Mouse (Mus musculus) embryonic facial prominence, embryonic 13.5 days (tissue): ENCODE results near the gene Fbxl18. TPM values are rescaled to one million over a fixed set of nuclear protein-coding genes. Genes with fewer than 3 reads are reported as not detected.
A peak's percentile ranks its signal among the peaks of the same experiment; 100 is the strongest.

Experiments used
- ATAC-seq: fragments of 200-750 bp; cut with Nextera tagmentation; 2 replicates; pipeline ENCODE4 v1.8.0; 2017; ENCODE audit warnings: low read depth; ENCODE audit not compliant: insufficient number of reproducible peaks, insufficient read depth, low FRiP score, low TSS enrichment
- H3K27ac ChIP-seq: fragments of 300-500 bp; sonication (generic); 2 replicates; pipeline ENCODE4 v1.5.1; 2015; ENCODE audit warnings: moderate library complexity, mild to moderate bottlenecking, inconsistent platforms
- H3K27me3 ChIP-seq: fragments of 300-500 bp; sonication (generic); 2 replicates; pipeline ENCODE4 v1.6.1; 2015; ENCODE audit warnings: mild to moderate bottlenecking, inconsistent platforms
- H3K36me3 ChIP-seq: fragments of 300-500 bp; sonication (generic); 2 replicates; pipeline ENCODE4 v1.6.1; 2015; ENCODE audit warnings: mild to moderate bottlenecking, inconsistent platforms
- H3K4me1 ChIP-seq: fragments of 300-500 bp; sonication (generic); 2 replicates; pipeline ENCODE4 v1.6.1; 2015; ENCODE audit warnings: inconsistent platforms
- H3K4me2 ChIP-seq: fragments of 300-500 bp; sonication (generic); 2 replicates; pipeline ENCODE4 v1.6.1; 2015; ENCODE audit warnings: moderate library complexity, mild to moderate bottlenecking, inconsistent platforms
- H3K4me3 ChIP-seq: fragments of 300-500 bp; sonication (generic); 2 replicates; pipeline ENCODE4 v1.5.1; 2015; ENCODE audit warnings: mild to moderate bottlenecking, inconsistent platforms
- H3K9ac ChIP-seq: fragments of 300-500 bp; sonication (generic); 2 replicates; pipeline ENCODE4 v1.6.1; 2015; ENCODE audit warnings: mild to moderate bottlenecking, inconsistent platforms
- H3K9me3 ChIP-seq: fragments of 300-500 bp; sonication (generic); 2 replicates; pipeline ENCODE4 v1.6.1; 2016; ENCODE audit warnings: inconsistent platforms
- WGBS: fragments of 180-500 bp; shearing (Covaris S2); methylation state at CpG from one replicate; pipeline ENCODE4 v1.1.7; 2015; ENCODE audit warnings: mixed read lengths; 5-methylcytosine and 5-hydroxymethylcytosine counted together
- polyA plus RNA-seq: library from polyadenylated mRNA; unstranded; fragments of >200 nt; fragmentation: Nextera tagmentation; extraction: Ambion mirVana; gene quantifications from 2 replicates; pipeline ENCODE4 v1.2.1, GENCODE M21; 2015

The Fbxl18 gene
- polyA plus RNA-seq, 1 experiment from 2014 or later = 15.0 TPM

- 74% methylated on average over 19 of the region's 19 CpGs for WGBS
- Histone ChIP-seq H3K4me2 (peak overlapping the region; percentile 90), H3K4me3 (peak overlapping the region; percentile 99), H3K36me3 (peaks cover 59% of the 10 kb centered on the region), H3K27me3 (no peaks in the 10 kb centered on the region), H3K4me1 (peaks cover 47% of the 10 kb centered on the region), H3K9me3 (no peaks in the 10 kb centered on the region), H3K27ac (peak overlapping the region; percentile 100), H3K9ac (peak overlapping the region; percentile 100)
- no peak for ATAC-seq
Observed at GRCm38 (mm10) chr5:142904208-142905037, 9.2 kb upstream of the Fbxl18 start.

GRCm38 (mm10) chr5:142903470-142904207 is 8.4 kb upstream of the Fbxl18 start:
- WGBS = 75% methylated on average over 14 of the region's 14 CpGs
- Histone ChIP-seq H3K27ac (peak overlapping the region; percentile 55; the same call in 1 of the 2 replicates), H3K36me3 (peaks cover 66% of the 10 kb centered on the region), H3K9me3 (no peaks in the 10 kb centered on the region), H3K4me2 (peak overlapping the region; percentile 90), H3K4me1 (peaks cover 39% of the 10 kb centered on the region), H3K9ac (peak overlapping the region; percentile 100), H3K27me3 (no peaks in the 10 kb centered on the region), H3K4me3 (peak overlapping the region; percentile 99)
- ATAC-seq = no peak

GRCm38 (mm10) chr5:142902506-142903314 is 7.5 kb upstream of the Fbxl18 start:
- Histone ChIP-seq H3K9me3 (no peaks in the 10 kb centered on the region), H3K36me3 (peaks cover 66% of the 10 kb centered on the region), H3K27me3 (no peaks in the 10 kb centered on the region), H3K4me1 (peaks cover 30% of the 10 kb centered on the region), H3K4me2 (no peak overlapping the region), H3K27ac (peak overlapping the region; percentile 60), H3K4me3 (peak overlapping the region; percentile 16), H3K9ac (peak overlapping the region; percentile 44; the same call in 1 of the 2 replicates)
- no peak for ATAC-seq
- WGBS = 53% methylated on average over 5 of the region's 5 CpGs

- peak overlapping the region; percentile 60 for H3K27ac ChIP-seq
- H3K4me3 ChIP-seq = peak overlapping the region; percentile 16; the same call in 1 of the 2 replicates
- peaks cover 23% of the 10 kb centered on the region for H3K4me1 ChIP-seq
- H3K4me2 ChIP-seq = no peak overlapping the region
- 59% methylated on average over 4 of the region's 4 CpGs for WGBS
- no peaks in the 10 kb centered on the region for H3K9me3 ChIP-seq
- no peaks in the 10 kb centered on the region for H3K27me3 ChIP-seq
- ATAC-seq = no peak
- H3K9ac ChIP-seq = 0 out of 2 replicates have a peak overlapping the region, but pooled peaks have one; percentile 44
- peaks cover 66% of the 10 kb centered on the region for H3K36me3 ChIP-seq
Observed at GRCm38 (mm10) chr5:142901846-142902505, 6.8 kb upstream of the Fbxl18 start.

DNA sequence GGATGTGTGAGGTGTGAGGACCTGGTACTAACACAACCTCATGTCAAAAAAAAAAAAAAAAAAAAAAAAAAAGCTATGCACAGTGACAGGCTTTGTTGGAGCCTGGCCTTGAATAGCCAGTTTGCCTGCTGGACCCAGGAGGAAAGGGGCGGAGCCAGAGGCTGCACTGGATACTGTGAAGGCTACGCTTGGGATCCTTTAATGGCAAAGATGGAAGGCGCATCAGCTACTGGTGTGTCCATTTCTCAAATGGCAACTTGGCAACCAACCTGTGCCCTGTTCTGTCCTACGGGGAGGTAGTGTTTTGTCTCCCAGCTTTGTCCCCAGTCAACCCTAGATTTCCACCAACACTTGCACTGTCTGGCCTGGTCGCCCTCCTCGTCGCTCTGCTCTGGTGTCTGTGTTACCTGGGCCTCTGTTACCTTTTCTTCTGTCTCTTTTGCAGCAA is 6.2 kb upstream of the Fbxl18 start:
- no peaks in the 10 kb centered on the region for H3K27me3 ChIP-seq
- no peak for ATAC-seq
- WGBS = 85% methylated on average over 7 of the region's 7 CpGs
- H3K9ac ChIP-seq = no peak overlapping the region
- H3K4me3 ChIP-seq = no peak overlapping the region
- no peak overlapping the region for H3K4me2 ChIP-seq
- peaks cover 21% of the 10 kb centered on the region for H3K4me1 ChIP-seq
- H3K27ac ChIP-seq = peak overlapping the region; percentile 28; the same call in 1 of the 2 replicates
- H3K36me3 ChIP-seq = peaks cover 66% of the 10 kb centered on the region
- H3K9me3 ChIP-seq = no peaks in the 10 kb centered on the region

DNA sequence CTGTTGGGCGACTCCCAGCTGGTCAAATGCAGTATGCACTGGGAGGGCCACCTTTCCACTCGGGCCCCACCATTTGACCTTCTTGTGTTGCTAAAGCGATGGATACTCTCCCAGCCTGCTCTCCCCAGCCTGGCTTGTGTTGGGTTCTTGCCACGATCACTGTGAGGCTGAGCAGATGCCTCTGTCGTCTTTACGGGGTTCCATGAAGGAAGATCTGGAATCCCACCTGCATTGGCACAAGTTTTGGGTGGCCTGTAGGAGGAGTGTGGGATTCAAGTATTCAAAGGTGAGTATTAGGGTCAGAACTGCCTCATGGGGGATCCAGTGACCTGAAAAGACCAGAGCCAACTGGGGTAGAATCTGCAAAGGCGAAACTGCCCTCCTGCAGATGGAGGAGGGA is 5.4 kb upstream of the Fbxl18 start:
- no peak overlapping the region for H3K27ac ChIP-seq
- H3K4me1 ChIP-seq = peaks cover 24% of the 10 kb centered on the region
- no peak for ATAC-seq
- no peaks in the 10 kb centered on the region for H3K9me3 ChIP-seq
- 84% methylated on average over 7 of the region's 7 CpGs for WGBS
- H3K9ac ChIP-seq = no peak overlapping the region
- no peak overlapping the region for H3K4me2 ChIP-seq
- no peaks in the 10 kb centered on the region for H3K27me3 ChIP-seq
- no peak overlapping the region for H3K4me3 ChIP-seq
- H3K36me3 ChIP-seq = peaks cover 65% of the 10 kb centered on the region

DNA sequence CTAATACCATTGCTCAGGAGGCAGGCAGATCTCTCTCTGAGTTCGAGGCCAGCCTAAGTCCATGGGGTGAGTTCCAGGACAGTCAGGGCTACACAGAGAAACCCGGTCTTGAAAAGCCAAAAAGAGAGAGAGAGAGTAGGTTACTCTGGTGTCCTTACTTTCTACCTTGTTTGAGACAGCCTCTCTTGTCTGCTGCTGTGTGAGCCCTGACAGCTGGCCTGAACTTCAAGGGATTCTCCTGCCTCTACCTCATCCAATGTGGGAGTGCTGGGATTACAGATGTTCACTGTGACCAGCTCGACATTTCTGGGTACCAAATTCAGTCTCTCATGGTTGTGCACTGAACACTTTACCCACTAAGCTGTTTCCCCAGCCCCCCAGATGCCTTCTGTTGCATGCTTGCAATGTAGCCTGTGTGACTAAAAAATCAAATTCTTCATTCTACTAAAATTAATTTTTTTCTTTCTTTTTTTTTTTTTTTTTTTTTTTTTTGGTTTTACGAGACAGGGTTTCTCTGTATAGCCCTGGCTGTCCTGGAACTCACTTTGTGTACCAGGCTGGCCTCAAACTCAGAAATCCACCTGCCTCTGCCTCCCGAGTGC is 4.8 kb upstream of the Fbxl18 start:
- no peak overlapping the region for H3K4me2 ChIP-seq
- no peaks in the 10 kb centered on the region for H3K27me3 ChIP-seq
- H3K27ac ChIP-seq = no peak overlapping the region
- 79% methylated on average over 5 of the region's 5 CpGs for WGBS
- H3K36me3 ChIP-seq = peaks cover 59% of the 10 kb centered on the region
- H3K9ac ChIP-seq = no peak overlapping the region
- no peak overlapping the region for H3K4me3 ChIP-seq
- H3K4me1 ChIP-seq = peaks cover 26% of the 10 kb centered on the region
- ATAC-seq = no peak
- no peaks in the 10 kb centered on the region for H3K9me3 ChIP-seq

- H3K4me1 ChIP-seq = peaks cover 22% of the 10 kb centered on the region
- 85% methylated on average over 9 of the region's 9 CpGs for WGBS
- no peak overlapping the region; the same call in 1 of the 2 replicates for H3K27ac ChIP-seq
- H3K27me3 ChIP-seq = no peaks in the 10 kb centered on the region
- no peak overlapping the region for H3K4me2 ChIP-seq
- H3K36me3 ChIP-seq = peaks cover 50% of the 10 kb centered on the region
- ATAC-seq = no peak
- H3K4me3 ChIP-seq = no peak overlapping the region
- no peak overlapping the region for H3K9ac ChIP-seq
- H3K9me3 ChIP-seq = no peaks in the 10 kb centered on the region
Observed at GRCm38 (mm10) chr5:142899057-142899601, 3.9 kb upstream of the Fbxl18 start.

DNA sequence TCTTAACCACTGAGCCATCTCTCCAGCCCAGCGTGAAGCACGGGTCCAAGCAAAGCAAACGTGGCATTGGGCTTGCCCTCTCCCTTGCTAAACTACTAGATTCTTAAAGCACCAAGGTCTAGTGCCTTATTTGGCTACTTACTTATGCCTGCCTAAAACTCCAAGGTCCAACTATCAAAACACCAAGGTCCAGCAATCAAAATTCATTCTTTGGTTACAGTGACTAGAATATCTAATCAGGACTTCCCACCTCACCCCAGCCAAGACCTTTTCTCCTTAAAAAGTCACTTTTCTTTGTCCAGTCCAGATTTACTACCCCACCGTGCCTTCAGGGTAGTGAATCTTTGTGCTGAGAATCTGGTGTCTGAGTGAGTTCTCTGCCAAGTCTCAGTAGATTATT is 3.1 kb upstream of the Fbxl18 start:
- H3K27me3 ChIP-seq = no peaks in the 10 kb centered on the region
- H3K9ac ChIP-seq = no peak overlapping the region
- peaks cover 22% of the 10 kb centered on the region for H3K4me1 ChIP-seq
- no peak overlapping the region for H3K4me3 ChIP-seq
- no peak overlapping the region for H3K4me2 ChIP-seq
- H3K9me3 ChIP-seq = no peaks in the 10 kb centered on the region
- peaks cover 44% of the 10 kb centered on the region for H3K36me3 ChIP-seq
- H3K27ac ChIP-seq = no peak overlapping the region
- 89% methylated on average over 4 of the region's 4 CpGs for WGBS
- no peak for ATAC-seq

DNA sequence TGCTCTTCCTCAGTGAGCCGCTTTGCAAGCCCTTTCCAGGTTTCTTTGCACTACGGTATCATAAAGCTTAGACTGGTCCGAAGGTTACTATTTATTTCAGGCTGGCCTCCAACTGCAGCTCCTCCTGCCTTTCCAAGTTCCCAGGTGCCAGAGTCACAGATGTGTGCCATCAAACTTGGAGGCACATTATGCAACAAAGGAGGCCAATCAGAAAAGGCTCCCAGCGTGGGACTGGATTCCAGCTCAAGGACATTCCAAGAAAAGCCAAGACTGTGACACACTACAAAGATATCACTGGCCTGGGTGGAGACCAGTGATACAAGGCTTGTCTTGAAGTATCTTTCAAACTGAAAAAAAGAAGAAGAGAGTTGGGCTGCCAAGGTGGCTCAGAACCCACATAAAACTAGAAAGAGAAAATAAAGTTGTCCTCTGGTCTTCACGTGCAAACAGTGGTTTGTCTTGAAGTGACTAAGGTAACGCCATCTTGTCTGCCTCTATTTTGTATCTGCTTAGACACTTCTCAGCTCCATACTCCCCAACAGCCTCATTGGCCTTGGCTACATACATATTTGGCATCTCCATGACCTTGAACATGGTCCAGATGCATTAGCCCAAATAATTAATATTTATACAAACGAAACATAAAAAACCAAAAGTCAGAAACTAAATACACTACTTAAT is 2.5 kb upstream of the Fbxl18 start:
- 93% methylated on average over 7 of the region's 7 CpGs for WGBS
- no peak overlapping the region for H3K27ac ChIP-seq
- no peak for ATAC-seq

More for the DNA sequence above, 2.5 kb upstream of the Fbxl18 start:
- Histone ChIP-seq H3K4me3 (no peak overlapping the region), H3K9me3 (no peaks in the 10 kb centered on the region), H3K27me3 (no peaks in the 10 kb centered on the region), H3K4me1 (peaks cover 19% of the 10 kb centered on the region), H3K4me2 (no peak overlapping the region), H3K36me3 (peaks cover 38% of the 10 kb centered on the region), H3K9ac (no peak overlapping the region)
